Mouse (Mus musculus) midbrain, postnatal 0 days (tissue): Measurements from ENCODE around the gene Guk1. TPM values are rescaled to one million over a fixed set of nuclear protein-coding genes. Genes with fewer than 3 reads are reported as not detected.

Source experiments
- ATAC-seq: fragments of 200-750 bp; cut with Nextera tagmentation; 2 replicates; pipeline ENCODE4 v1.8.0; 2017; ENCODE audit warnings: moderate number of reproducible peaks, mild to moderate bottlenecking, moderate TSS enrichment, moderate library complexity; ENCODE audit not compliant: low FRiP score
- DNase-seq: peaks from one replicate; pipeline ENCODE4 v3.0.0-alpha.2; 2015; ENCODE audit warnings: low spot score
- H3K27ac ChIP-seq: fragments of 300-500 bp; sonication (generic); 2 replicates; pipeline ENCODE4 v1.5.1; 2014; ENCODE audit warnings: low read depth, mild to moderate bottlenecking, low read length, mixed read lengths
- H3K27me3 ChIP-seq: fragments of 300-500 bp; sonication (generic); 2 replicates; pipeline ENCODE4 v1.6.1; 2014; ENCODE audit warnings: low read length, control low read depth, mixed read lengths; ENCODE audit not compliant: insufficient read depth
- H3K36me3 ChIP-seq: fragments of 300-500 bp; sonication (generic); 2 replicates; pipeline ENCODE4 v1.6.1; 2014; ENCODE audit warnings: low read length, control low read depth, mixed read lengths; ENCODE audit not compliant: insufficient read depth
- H3K4me1 ChIP-seq: fragments of 300-500 bp; sonication (generic); 2 replicates; pipeline ENCODE4 v1.6.1; 2014; ENCODE audit warnings: mild to moderate bottlenecking, control low read depth, antibody characterized with exemption, low read length, mixed read lengths; ENCODE audit not compliant: insufficient read depth
- H3K4me2 ChIP-seq: fragments of 300-500 bp; sonication (generic); 2 replicates; pipeline ENCODE4 v1.6.1; 2014; ENCODE audit warnings: low read depth, mild to moderate bottlenecking, low read length, mixed read lengths; ENCODE audit not compliant: poor library complexity, severe bottlenecking
- H3K4me3 ChIP-seq: fragments of 300-500 bp; sonication (generic); 2 replicates; pipeline ENCODE4 v1.5.1; 2014; ENCODE audit warnings: low read depth, mild to moderate bottlenecking, low read length, moderate library complexity
- H3K9ac ChIP-seq: fragments of 300-500 bp; sonication (generic); replicated peaks from 2 replicates; pipeline ENCODE4 v1.6.1; 2014; ENCODE audit warnings: mild to moderate bottlenecking, low read length, moderate library complexity, mixed read lengths; ENCODE audit not compliant: poor library complexity, severe bottlenecking
- H3K9me3 ChIP-seq: fragments of 300-500 bp; sonication (generic); 2 replicates; pipeline ENCODE4 v1.6.1; 2016; ENCODE audit warnings: low read length, control low read depth
- CTCF ChIP-seq: IDR thresholded peaks from 2 replicates; pipeline ENCODE4 v1.5.1; 2016; ENCODE audit warnings: antibody characterized with exemption, mild to moderate bottlenecking
- WGBS: fragments of 180-500 bp; shearing (Covaris S2); extraction: QIAGEN DNeasy Blood & Tissue Kit; methylation state at CpG from one replicate; pipeline ENCODE4 v1.1.7; 2014; 5-methylcytosine and 5-hydroxymethylcytosine counted together
- polyA plus RNA-seq: library from polyadenylated mRNA; unstranded; fragments of >200 nt; fragmentation: Nextera tagmentation; extraction: Ambion mirVana; gene quantifications from 2 replicates; pipeline ENCODE4 v1.2.1, GENCODE M21; 2015
- total RNA-seq: library from RNA; depleted of rRNA; stranded (reverse); fragments of >200 nt; gene quantifications from 2 replicates; pipeline ENCODE4 v1.2.3, GENCODE M21; 2014; rRNA removed

The Guk1 gene
- total and polyA plus RNA-seq, 2 experiments from 2014 or later = 125 to 289 TPM

- peak overlapping the region; percentile 24; the same call in 1 of the 2 replicates for H3K4me2 ChIP-seq
- DNase-seq (no peak), ATAC-seq (0 out of 2 replicates have a peak, but pooled peaks have one; percentile 42)
- 10% methylated on average over 34 of the region's 35 CpGs for WGBS
- no peaks in the 10 kb centered on the region for H3K9me3 ChIP-seq
- 0 out of 2 replicates have a peak, but pooled peaks cover 3% of the 10 kb centered on the region for H3K4me1 ChIP-seq
- H3K27me3 ChIP-seq = peaks cover 53% of the 10 kb centered on the region
- H3K4me3 ChIP-seq = peak overlapping the region; percentile 10; the same call in 1 of the 2 replicates
- 0 out of 2 replicates have a peak, but pooled peaks have one; percentile 11 for TF ChIP-seq CTCF
- no peaks in the 10 kb centered on the region for H3K36me3 ChIP-seq
- H3K27ac ChIP-seq = no peak overlapping the region
- no peak overlapping the region for H3K9ac ChIP-seq
These were observed 57.5 kb downstream of the Guk1 start for GRCm38 (mm10) chr11:59134373-59134997.

Other genes with a start within 250 kb of the Guk1 start
- 552 and 1,117 TPM in 2 replicates for gene Hist3h2ba, start 243.3 kb downstream of the Guk1 start, total RNA-seq
- gene Hist3h2ba, start 243.3 kb downstream of the Guk1 start, polyA plus RNA-seq = 114 and 126 TPM in 2 replicates
- 163 and 242 TPM in 2 replicates for gene Hist3h2a, start 237.5 kb downstream of the Guk1 start, total RNA-seq
- 42.0 and 46.2 TPM in 2 replicates for gene Hist3h2a, start 237.5 kb downstream of the Guk1 start, polyA plus RNA-seq
- gene Trim17, start 237.5 kb downstream of the Guk1 start, total RNA-seq = 2.2 and 6.2 TPM in 2 replicates
- gene Trim17, start 237.5 kb downstream of the Guk1 start, polyA plus RNA-seq = 0.67 and 0.72 TPM in 2 replicates
- 23.7 and 27.8 TPM in 2 replicates for gene Trim11, start 214.1 kb downstream of the Guk1 start, total RNA-seq
- 15.2 and 16.5 TPM in 2 replicates for gene Trim11, start 214.1 kb downstream of the Guk1 start, polyA plus RNA-seq
- 2.1 and 4.0 TPM in 2 replicates for gene Obscn, start 55.8 kb downstream of the Guk1 start, total RNA-seq
- 0.38 and 0.39 TPM in 2 replicates for gene Obscn, start 55.8 kb downstream of the Guk1 start, polyA plus RNA-seq
- gene Iba57, start 28.5 kb downstream of the Guk1 start, total RNA-seq = 8.1 and 14.3 TPM in 2 replicates
- gene Iba57, start 28.5 kb downstream of the Guk1 start, polyA plus RNA-seq = 9.2 and 10.4 TPM in 2 replicates
- gene Gjc2, start 9.0 kb downstream of the Guk1 start, total RNA-seq = 0.38 and 0.99 TPM in 2 replicates
- gene Gjc2, start 9.0 kb downstream of the Guk1 start, polyA plus RNA-seq = 0.27 and 0.44 TPM in 2 replicates
- gene Mrpl55, start 10.3 kb upstream of the Guk1 start, total RNA-seq = 65.0 and 80.6 TPM in 2 replicates
- gene Mrpl55, start 10.3 kb upstream of the Guk1 start, polyA plus RNA-seq = 104 and 112 TPM in 2 replicates
- gene 2310033P09Rik, start 16.1 kb upstream of the Guk1 start, total RNA-seq = 7.0 and 7.3 TPM in 2 replicates
- gene 2310033P09Rik, start 16.1 kb upstream of the Guk1 start, polyA plus RNA-seq = 25.5 and 28.3 TPM in 2 replicates
- 372 and 409 TPM in 2 replicates for gene Arf1, start 36.1 kb upstream of the Guk1 start, total RNA-seq
- gene Arf1, start 36.1 kb upstream of the Guk1 start, polyA plus RNA-seq = 626 and 656 TPM in 2 replicates
- gene Wnt3a, start 98.5 kb upstream of the Guk1 start, total RNA-seq = 0.16 TPM in 1 of 2 replicates, not detected in the other
- 0.10 TPM in 1 of 2 replicates, not detected in the other for gene Wnt3a, start 98.5 kb upstream of the Guk1 start, polyA plus RNA-seq
- gene Wnt9a, start 114.7 kb upstream of the Guk1 start, total RNA-seq = 4.2 and 5.6 TPM in 2 replicates
- 2.3 and 2.9 TPM in 2 replicates for gene Wnt9a, start 114.7 kb upstream of the Guk1 start, polyA plus RNA-seq
- not detected in 2 replicates for gene Prss38, start 183.4 kb upstream of the Guk1 start, total RNA-seq
- gene Prss38, start 183.4 kb upstream of the Guk1 start, polyA plus RNA-seq = 0.22 TPM in 1 of 2 replicates, not detected in the other